Mouse (Mus musculus) intestine, postnatal 0 days (tissue): ENCODE data around the gene Ensa. TPM values are rescaled to one million over a fixed set of nuclear protein-coding genes. Genes with fewer than 3 reads are reported as not detected.

Experiments
- ATAC-seq: fragments of 200-750 bp; cut with Nextera tagmentation; 2 replicates; pipeline ENCODE4 v1.8.0; 2017; ENCODE audit warnings: mild to moderate bottlenecking, moderate TSS enrichment, moderate library complexity
- H3K27ac ChIP-seq: fragments of 300-500 bp; sonication (generic); 2 replicates; pipeline ENCODE4 v1.5.1; 2014; ENCODE audit warnings: mild to moderate bottlenecking, low read depth, low read length, moderate library complexity
- H3K27me3 ChIP-seq: fragments of 300-500 bp; sonication (generic); replicated peaks from 2 replicates; pipeline ENCODE4 v1.6.1; 2014; ENCODE audit warnings: low read length, mixed read lengths; ENCODE audit not compliant: control insufficient read depth, insufficient read depth
- H3K36me3 ChIP-seq: fragments of 300-500 bp; sonication (generic); 2 replicates; pipeline ENCODE4 v1.6.1; 2014; ENCODE audit warnings: mild to moderate bottlenecking, moderate library complexity; ENCODE audit not compliant: control insufficient read depth, insufficient read depth
- H3K4me1 ChIP-seq: fragments of 300-500 bp; sonication (generic); replicated peaks from 2 replicates; pipeline ENCODE4 v1.6.1; 2014; ENCODE audit warnings: antibody characterized with exemption, low read length, mixed read lengths; ENCODE audit not compliant: control insufficient read depth, insufficient read depth
- H3K4me2 ChIP-seq: fragments of 300-500 bp; sonication (generic); replicated peaks from 2 replicates; pipeline ENCODE4 v1.6.1; 2014; ENCODE audit warnings: low read depth, mild to moderate bottlenecking, moderate library complexity
- H3K4me3 ChIP-seq: fragments of 300-500 bp; sonication (generic); 2 replicates; pipeline ENCODE4 v1.5.1; 2014; ENCODE audit warnings: low read depth, low read length
- H3K9ac ChIP-seq: fragments of 300-500 bp; sonication (generic); 2 replicates; pipeline ENCODE4 v1.6.1; 2014; ENCODE audit warnings: mild to moderate bottlenecking, low read depth, low read length
- H3K9me3 ChIP-seq: fragments of 300-500 bp; sonication (generic); 2 replicates; pipeline ENCODE4 v1.6.1; 2016; ENCODE audit warnings: mixed run types; ENCODE audit not compliant: control insufficient read depth
- CTCF ChIP-seq: sonication (generic); IDR thresholded peaks from 2 replicates; pipeline ENCODE4 v1.5.1; 2016; ENCODE audit warnings: low read depth, mild to moderate bottlenecking, control low read depth, antibody characterized with exemption, moderate library complexity
- WGBS: fragments of 180-500 bp; shearing (Covaris S2); extraction: QIAGEN DNeasy Blood & Tissue Kit; methylation state at CpG from one replicate; pipeline ENCODE4 v1.1.7; 2014; 5-methylcytosine and 5-hydroxymethylcytosine counted together
- polyA plus RNA-seq: library from polyadenylated mRNA; unstranded; fragments of >200 nt; fragmentation: Nextera tagmentation; extraction: Ambion mirVana; gene quantifications from 2 replicates; pipeline ENCODE4 v1.2.1, GENCODE M21; 2015

Ensa gene
- polyA plus RNA-seq, 1 experiment from 2014 or later = 44.0 TPM

GRCm38 (mm10) chr3:95681365-95681764, 56.6 kb downstream of the Ensa start:
- ATAC-seq = no peak

More at GRCm38 (mm10) chr3:95681365-95681764, 56.6 kb downstream of the Ensa start:
- H3K9me3 ChIP-seq = no peaks in the 10 kb centered on the region
- H3K4me1 ChIP-seq = no peaks in the 10 kb centered on the region
- no peak for TF ChIP-seq CTCF
- H3K4me2 ChIP-seq = no peak overlapping the region
- no peak overlapping the region for H3K4me3 ChIP-seq
- no peak overlapping the region for H3K27ac ChIP-seq
- 46% methylated on average over 11 of the region's 11 CpGs for WGBS
- peaks cover 6% of the 10 kb centered on the region; the same call in 1 of the 2 replicates for H3K36me3 ChIP-seq
- no peaks in the 10 kb centered on the region for H3K27me3 ChIP-seq
- H3K9ac ChIP-seq = no peak overlapping the region

Other genes with a start within 250 kb of the Ensa start
- gene 4930558C23Rik, start 222.2 kb upstream of the Ensa start, polyA plus RNA-seq = not detected in 2 replicates
- gene Arnt, start 190.6 kb upstream of the Ensa start, polyA plus RNA-seq = 11.7 and 13.4 TPM in 2 replicates
- 9.1 and 9.8 TPM in 2 replicates for gene Ctsk, start 125.7 kb upstream of the Ensa start, polyA plus RNA-seq
- 195 and 202 TPM in 2 replicates for gene Ctss, start 98.2 kb upstream of the Ensa start, polyA plus RNA-seq
- not detected in 2 replicates for gene Hormad1, start 65.3 kb upstream of the Ensa start, polyA plus RNA-seq
- gene Golph3l, start 36.1 kb upstream of the Ensa start, polyA plus RNA-seq = 26.9 and 27.6 TPM in 2 replicates
- 52.4 and 53.3 TPM in 2 replicates for gene Mcl1, start 33.8 kb downstream of the Ensa start, polyA plus RNA-seq
- 3.2 and 3.8 TPM in 2 replicates for gene Adamtsl4, start 62.9 kb downstream of the Ensa start, polyA plus RNA-seq
- 35.8 and 39.1 TPM in 2 replicates for gene Ecm1, start 114.6 kb downstream of the Ensa start, polyA plus RNA-seq
- gene Tars2, start 135.2 kb downstream of the Ensa start, polyA plus RNA-seq = 14.9 TPM in 2 replicates
- gene Rprd2, start 193.9 kb downstream of the Ensa start, polyA plus RNA-seq = 12.4 and 13.8 TPM in 2 replicates
- 14.9 and 16.5 TPM in 2 replicates for gene Prpf3, start 230.9 kb downstream of the Ensa start, polyA plus RNA-seq
- 353 and 369 TPM in 2 replicates for gene Mrps21, start 246.5 kb downstream of the Ensa start, polyA plus RNA-seq